Mouse (Mus musculus) neural tube, embryonic 12.5 days (tissue): Measurements from ENCODE around the gene Ctnnbl1. TPM values are rescaled to one million over a fixed set of nuclear protein-coding genes. Genes with fewer than 3 reads are reported as not detected.

Source experiments
- ATAC-seq: fragments of 200-750 bp; cut with Nextera tagmentation; 2 replicates; pipeline ENCODE4 v1.8.0; 2017; ENCODE audit warnings: low read depth, mild to moderate bottlenecking, moderate TSS enrichment, moderate library complexity; ENCODE audit not compliant: low FRiP score
- H3K27ac ChIP-seq: fragments of 300-500 bp; sonication (generic); 2 replicates; pipeline ENCODE4 v1.5.1; 2016
- H3K27me3 ChIP-seq: fragments of 300-500 bp; sonication (generic); replicated peaks from 2 replicates; pipeline ENCODE4 v1.6.1; 2016; ENCODE audit warnings: mild to moderate bottlenecking
- H3K36me3 ChIP-seq: fragments of 300-500 bp; sonication (generic); 2 replicates; pipeline ENCODE4 v1.6.1; 2016; ENCODE audit warnings: mild to moderate bottlenecking
- H3K4me1 ChIP-seq: fragments of 300-500 bp; sonication (generic); 2 replicates; pipeline ENCODE4 v1.6.1; 2016
- H3K4me2 ChIP-seq: fragments of 300-500 bp; sonication (generic); replicated peaks from 2 replicates; pipeline ENCODE4 v1.6.1; 2016; ENCODE audit warnings: mild to moderate bottlenecking
- H3K4me3 ChIP-seq: fragments of 300-500 bp; sonication (generic); 2 replicates; pipeline ENCODE4 v1.5.1; 2016
- H3K9ac ChIP-seq: fragments of 300-500 bp; sonication (generic); 2 replicates; pipeline ENCODE4 v1.6.1; 2016; ENCODE audit warnings: mild to moderate bottlenecking
- H3K9me3 ChIP-seq: fragments of 300-500 bp; sonication (generic); 2 replicates; pipeline ENCODE4 v1.6.1; 2016; ENCODE audit warnings: mild to moderate bottlenecking
- WGBS: fragments of 180-500 bp; shearing (Covaris S2); methylation state at CpG from one replicate; pipeline ENCODE4 v1.1.7; 2016; 5-methylcytosine and 5-hydroxymethylcytosine counted together
- polyA plus RNA-seq: library from polyadenylated mRNA; unstranded; fragments of >200 nt; fragmentation: Nextera tagmentation; extraction: Ambion mirVana; gene quantifications from 2 replicates; pipeline ENCODE4 v1.2.1, GENCODE M21; 2016

The Ctnnbl1 gene
- polyA plus RNA-seq, 1 experiment from 2014 or later: 80.2 TPM

DNA sequence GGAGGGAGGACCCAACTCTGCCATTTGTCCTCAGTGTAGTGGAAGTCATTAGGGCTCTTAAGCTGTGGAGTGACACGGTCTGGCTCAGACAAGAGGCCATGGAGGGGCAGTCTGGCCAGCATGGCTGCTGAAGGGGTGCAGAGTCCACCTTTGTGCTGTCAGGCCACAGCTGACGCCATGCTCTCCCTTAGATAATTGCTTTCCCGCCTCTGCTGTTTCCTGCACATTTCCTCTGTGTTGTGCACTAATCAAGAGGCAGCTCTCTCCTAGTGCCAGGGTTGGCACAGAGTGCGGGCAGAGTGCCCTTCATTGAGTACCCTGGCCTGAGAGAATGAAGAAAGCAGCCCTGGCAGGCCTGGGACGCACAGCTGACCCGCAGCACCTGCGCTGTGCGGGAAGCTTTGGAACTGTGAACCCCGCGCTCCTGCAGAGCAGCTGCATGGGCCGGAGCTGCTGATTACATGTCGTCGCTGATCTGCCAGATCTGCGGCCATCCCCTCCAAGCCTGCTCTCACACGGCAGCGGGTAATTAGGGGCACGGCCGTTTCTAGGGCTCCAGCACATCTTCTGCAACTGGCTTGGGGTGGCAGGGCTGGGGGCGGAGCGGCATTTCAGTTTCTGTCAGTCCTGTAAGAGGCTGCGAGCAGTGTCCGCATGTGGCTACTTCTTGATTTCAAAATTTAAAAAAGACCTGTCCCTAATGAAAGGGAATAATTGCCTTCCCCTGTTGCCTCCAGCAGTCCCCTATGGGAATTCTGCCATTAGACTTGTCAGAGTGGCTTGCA is 14.6 kb downstream of the Ctnnbl1 start:
- H3K4me3 ChIP-seq: no peak overlapping the region
- no peaks in the 10 kb centered on the region for H3K9me3 ChIP-seq
- peak overlapping the region; percentile 2 for H3K4me2 ChIP-seq
- no peaks in the 10 kb centered on the region for H3K27me3 ChIP-seq
- H3K9ac ChIP-seq: 0 out of 2 replicates have a peak overlapping the region, but pooled peaks have one; percentile 1
- peak; percentile 56; the same call in 1 of the 2 replicates for ATAC-seq
- peak overlapping the region; percentile 57; the same call in 1 of the 2 replicates for H3K27ac ChIP-seq
- H3K4me1 ChIP-seq: peaks cover 29% of the 10 kb centered on the region
- 52% methylated on average over 22 of the region's 22 CpGs for WGBS
- no peaks in the 10 kb centered on the region for H3K36me3 ChIP-seq

DNA sequence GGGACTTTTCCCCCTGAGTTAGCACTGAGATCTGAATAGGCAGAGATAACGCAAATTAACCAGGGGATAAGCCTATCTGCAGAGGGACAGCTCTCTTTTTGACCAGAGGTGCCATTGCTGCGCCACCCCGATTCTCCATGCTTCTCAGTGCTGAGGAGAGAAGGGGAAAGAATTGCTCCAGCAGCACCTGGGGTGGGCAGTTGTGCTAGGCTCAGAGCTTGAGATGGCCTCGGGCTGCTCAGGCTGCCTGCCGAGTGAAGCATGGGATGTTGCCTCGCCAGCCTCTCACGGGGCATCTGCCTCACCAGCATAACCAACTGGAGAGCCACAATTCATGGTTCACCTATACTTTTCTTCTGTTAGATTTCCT is 15.2 kb downstream of the Ctnnbl1 start:
- H3K27ac ChIP-seq: peak overlapping the region; percentile 57; the same call in 1 of the 2 replicates
- no peaks in the 10 kb centered on the region for H3K9me3 ChIP-seq
- H3K9ac ChIP-seq: no peak overlapping the region
- H3K4me1 ChIP-seq: peaks cover 31% of the 10 kb centered on the region
- H3K4me3 ChIP-seq: no peak overlapping the region
- ATAC-seq: no peak
- no peaks in the 10 kb centered on the region for H3K27me3 ChIP-seq
- peak overlapping the region; percentile 2; the same call in 1 of the 2 replicates for H3K4me2 ChIP-seq
- 67% methylated on average over 7 of the region's 7 CpGs for WGBS
- no peaks in the 10 kb centered on the region for H3K36me3 ChIP-seq

DNA sequence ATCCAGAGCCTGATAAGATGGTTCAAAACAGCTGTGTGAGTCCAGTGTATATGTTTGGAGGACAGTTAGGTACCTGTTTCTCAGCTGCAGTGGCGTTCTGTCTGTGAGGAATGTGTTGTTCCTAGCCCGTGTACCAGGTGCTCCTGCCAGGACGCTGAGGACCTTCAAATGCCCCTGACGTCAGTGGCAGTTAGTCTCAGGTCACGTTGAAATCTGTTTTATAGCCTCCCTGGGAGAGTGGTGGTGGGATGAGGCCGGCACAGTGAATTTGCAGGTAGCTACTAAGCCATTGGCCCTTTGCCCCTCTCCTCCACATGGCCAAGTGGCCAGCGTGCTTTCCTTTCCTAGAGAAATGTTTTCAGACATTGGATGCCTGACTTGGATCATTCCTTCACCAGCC is 18.6 kb downstream of the Ctnnbl1 start:
- H3K27me3 ChIP-seq: no peaks in the 10 kb centered on the region
- no peaks in the 10 kb centered on the region for H3K36me3 ChIP-seq
- 79% methylated on average over 7 of the region's 7 CpGs for WGBS
- no peak overlapping the region for H3K9ac ChIP-seq
- no peak overlapping the region for H3K4me3 ChIP-seq
- no peaks in the 10 kb centered on the region for H3K9me3 ChIP-seq
- ATAC-seq: no peak
- no peak overlapping the region for H3K27ac ChIP-seq
- no peak overlapping the region for H3K4me2 ChIP-seq
- H3K4me1 ChIP-seq: peaks cover 26% of the 10 kb centered on the region

DNA sequence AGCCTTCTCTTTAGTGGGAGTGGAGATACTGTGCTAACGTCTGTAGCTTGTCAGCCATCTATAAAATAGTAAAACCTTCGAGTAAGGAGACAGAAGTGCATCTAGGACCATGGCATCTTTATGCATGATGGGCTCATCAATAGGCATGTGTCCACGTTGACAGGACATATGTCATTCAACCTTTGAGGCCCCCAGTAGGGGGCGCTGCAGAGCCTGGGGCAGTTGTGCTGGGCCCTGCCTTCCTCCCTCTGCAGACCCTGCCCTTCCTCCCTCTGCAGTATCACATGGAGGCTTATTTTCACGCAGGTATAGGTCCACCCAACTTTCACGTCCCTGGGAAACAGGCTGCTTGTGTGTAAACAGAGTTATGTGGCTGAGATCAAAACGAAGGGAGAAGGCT is 19.0 kb downstream of the Ctnnbl1 start:
- Histone ChIP-seq H3K27me3 (no peaks in the 10 kb centered on the region), H3K4me2 (no peak overlapping the region), H3K4me1 (peaks cover 22% of the 10 kb centered on the region), H3K36me3 (no peaks in the 10 kb centered on the region), H3K9ac (no peak overlapping the region), H3K9me3 (no peaks in the 10 kb centered on the region), H3K4me3 (no peak overlapping the region), H3K27ac (no peak overlapping the region)
- ATAC-seq: no peak
- WGBS: 84% methylated on average over 7 of the region's 7 CpGs

DNA sequence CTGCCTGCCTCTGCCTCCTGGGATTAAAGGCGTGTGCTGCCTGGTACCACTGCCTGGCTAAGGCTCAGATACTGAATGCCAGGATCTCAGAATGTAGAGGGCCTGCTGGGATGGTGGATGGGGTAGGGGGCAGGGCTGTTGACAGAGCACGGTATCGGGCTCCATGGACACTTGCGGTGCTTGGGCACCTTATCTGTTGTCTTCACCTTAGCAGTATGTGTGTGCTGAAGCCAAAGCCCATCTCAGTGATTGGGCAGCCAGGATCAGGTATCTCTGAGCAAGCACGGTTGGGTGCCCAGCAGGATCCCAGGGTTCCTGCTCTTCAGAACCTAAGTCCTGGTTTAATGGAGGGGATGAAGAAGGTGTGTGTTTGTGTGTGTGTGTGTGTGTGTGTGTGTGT is 21.2 kb downstream of the Ctnnbl1 start:
- Histone ChIP-seq H3K4me2 (no peak overlapping the region), H3K4me3 (no peak overlapping the region), H3K4me1 (peaks cover 7% of the 10 kb centered on the region), H3K27ac (no peak overlapping the region), H3K9me3 (no peaks in the 10 kb centered on the region), H3K9ac (no peak overlapping the region), H3K27me3 (no peaks in the 10 kb centered on the region), H3K36me3 (no peaks in the 10 kb centered on the region)
- ATAC-seq: no peak
- 94% methylated on average over 5 of the region's 5 CpGs for WGBS

DNA sequence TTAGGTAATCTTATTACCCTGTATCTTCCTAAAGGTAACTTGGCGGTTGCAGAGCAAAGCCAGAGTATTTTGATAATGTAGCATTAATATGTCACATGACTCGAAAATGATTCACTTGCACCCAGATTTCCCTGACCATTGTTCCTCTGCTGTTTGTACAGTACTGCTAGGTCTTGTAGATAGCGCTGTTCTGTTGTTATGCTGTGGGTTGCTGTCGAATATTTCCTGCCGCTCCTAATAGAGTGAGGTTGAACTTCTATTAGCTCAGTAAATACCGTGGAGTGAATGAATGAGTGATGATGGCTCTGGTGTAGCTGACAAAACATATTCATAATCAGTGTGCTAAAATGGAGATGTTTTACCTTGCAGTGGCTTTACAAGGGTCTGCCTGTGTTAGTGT is 22.5 kb downstream of the Ctnnbl1 start:
- Histone ChIP-seq H3K4me1 (peaks cover 7% of the 10 kb centered on the region), H3K9me3 (no peaks in the 10 kb centered on the region), H3K27ac (no peak overlapping the region), H3K36me3 (no peaks in the 10 kb centered on the region), H3K9ac (no peak overlapping the region), H3K4me2 (no peak overlapping the region), H3K27me3 (no peaks in the 10 kb centered on the region), H3K4me3 (no peak overlapping the region)
- ATAC-seq: no peak
- WGBS: 91% methylated on average over 6 of the region's 6 CpGs

DNA sequence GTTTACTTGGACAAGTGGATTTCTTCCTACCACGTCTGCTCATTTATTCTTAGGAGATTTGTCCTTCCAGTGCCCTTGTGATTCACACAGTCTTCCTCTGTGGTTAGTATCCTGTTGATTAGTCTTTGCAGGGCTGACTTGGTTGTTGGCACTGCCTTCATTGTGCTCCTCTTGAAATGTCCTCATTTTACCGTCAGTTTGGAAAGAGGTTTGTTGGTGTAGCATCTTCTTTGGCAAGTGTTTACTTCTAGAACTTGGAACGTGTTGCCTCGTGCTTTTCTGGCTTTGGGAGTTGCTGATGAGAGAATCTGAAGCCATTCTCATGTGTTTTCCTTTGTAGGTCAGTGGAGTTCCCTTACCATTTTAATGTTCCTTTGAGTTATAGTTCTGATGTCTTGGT is 25.7 kb downstream of the Ctnnbl1 start:
- no peak overlapping the region for H3K4me2 ChIP-seq
- no peak overlapping the region for H3K9ac ChIP-seq
- H3K27ac ChIP-seq: no peak overlapping the region
- no peaks in the 10 kb centered on the region for H3K27me3 ChIP-seq
- H3K4me3 ChIP-seq: no peak overlapping the region
- peaks cover under 1% of the 10 kb centered on the region; the same call in 1 of the 2 replicates for H3K4me1 ChIP-seq
- no peaks in the 10 kb centered on the region for H3K36me3 ChIP-seq
- 91% methylated on average over 4 of the region's 4 CpGs for WGBS
- no peak for ATAC-seq
- no peaks in the 10 kb centered on the region for H3K9me3 ChIP-seq

DNA sequence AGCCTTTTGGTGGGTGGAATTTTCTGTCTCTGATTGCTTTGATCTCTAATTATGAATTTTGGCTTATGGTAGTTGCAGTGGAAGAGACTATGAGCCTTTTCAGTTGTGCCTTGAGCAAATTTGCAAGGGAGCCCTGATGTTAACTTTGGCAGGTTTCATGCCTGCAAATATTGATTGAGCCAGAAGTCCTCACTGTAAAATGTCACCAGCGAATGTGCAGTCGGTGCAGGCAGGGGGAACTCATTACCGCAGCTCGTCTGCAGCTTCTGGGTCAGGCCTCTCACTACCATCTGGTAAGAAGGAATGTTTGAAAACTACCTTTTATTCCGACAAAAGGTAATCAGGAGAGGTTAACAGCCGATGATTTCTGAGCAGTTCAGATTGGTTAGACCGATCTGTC is 29.4 kb downstream of the Ctnnbl1 start:
- WGBS: 88% methylated on average over 7 of the region's 7 CpGs
- Histone ChIP-seq H3K36me3 (no peaks in the 10 kb centered on the region), H3K9me3 (no peaks in the 10 kb centered on the region), H3K4me1 (peaks cover 15% of the 10 kb centered on the region), H3K9ac (no peak overlapping the region), H3K27me3 (no peaks in the 10 kb centered on the region), H3K4me2 (no peak overlapping the region), H3K4me3 (no peak overlapping the region), H3K27ac (no peak overlapping the region)
- no peak for ATAC-seq

DNA sequence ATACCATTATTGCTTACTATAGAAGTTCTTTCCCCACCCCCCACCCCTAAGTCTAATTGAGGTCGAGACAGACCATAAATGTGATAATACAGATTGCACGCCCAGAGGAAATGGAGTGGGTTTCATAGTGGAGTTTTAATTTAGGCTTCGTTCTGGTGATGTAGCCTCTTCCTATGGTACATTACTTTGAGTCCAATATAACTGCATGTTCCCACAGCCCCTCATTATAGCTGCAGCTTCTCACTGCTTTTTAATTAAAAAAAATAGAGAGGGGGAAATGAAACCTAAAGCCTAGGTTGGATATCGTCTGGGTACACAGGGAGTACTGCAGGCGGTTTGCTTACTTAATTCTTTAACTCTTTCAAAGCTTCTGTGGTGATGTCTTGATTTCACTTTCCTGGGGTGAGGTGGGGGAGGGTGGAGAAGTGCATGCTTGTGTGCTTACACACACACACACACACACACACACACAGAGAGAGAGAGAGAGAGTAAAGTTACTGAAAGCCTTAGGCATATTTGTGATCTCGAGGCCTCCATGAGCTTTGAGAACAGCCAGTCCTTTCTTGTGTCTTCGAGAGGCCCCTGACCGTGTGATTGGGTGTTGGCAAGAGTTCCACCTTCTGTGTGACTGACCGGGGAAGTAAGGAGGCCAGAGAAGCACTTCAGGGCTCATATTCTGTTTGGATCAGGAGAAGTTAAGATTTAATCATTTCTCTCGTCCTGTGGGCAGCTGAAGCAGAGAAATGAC is 31.7 kb downstream of the Ctnnbl1 start:
- ATAC-seq: no peak
- no peaks in the 10 kb centered on the region for H3K27me3 ChIP-seq
- H3K9me3 ChIP-seq: no peaks in the 10 kb centered on the region
- H3K4me3 ChIP-seq: no peak overlapping the region
- H3K27ac ChIP-seq: no peak overlapping the region
- peaks cover 15% of the 10 kb centered on the region for H3K4me1 ChIP-seq
- 55% methylated on average over 10 of the region's 10 CpGs for WGBS
- H3K9ac ChIP-seq: no peak overlapping the region
- H3K4me2 ChIP-seq: no peak overlapping the region
- H3K36me3 ChIP-seq: no peaks in the 10 kb centered on the region

DNA sequence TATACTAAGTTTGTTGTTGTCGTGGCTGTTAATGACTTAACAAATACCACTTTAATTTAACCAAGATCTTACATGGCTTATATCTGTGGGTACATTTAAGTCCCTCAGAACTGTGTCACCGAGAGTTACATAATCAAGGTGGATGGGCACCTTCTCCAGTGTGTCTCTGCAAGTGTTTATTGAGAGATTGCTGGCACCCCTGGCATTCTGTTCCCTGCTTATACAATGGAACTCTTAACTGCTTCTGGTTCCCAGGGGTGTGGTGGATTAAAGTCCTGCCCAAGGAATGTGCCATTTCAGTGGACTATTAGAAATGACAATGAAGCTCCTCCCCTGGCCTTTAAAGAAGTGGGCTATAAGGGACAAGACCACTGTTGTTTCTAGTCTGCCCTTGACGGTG is 33.6 kb downstream of the Ctnnbl1 start:
- 64% methylated on average over 3 of the region's 3 CpGs for WGBS
- H3K27me3 ChIP-seq: no peaks in the 10 kb centered on the region
- no peaks in the 10 kb centered on the region for H3K9me3 ChIP-seq
- H3K27ac ChIP-seq: no peak overlapping the region
- no peak overlapping the region for H3K4me2 ChIP-seq
- H3K4me3 ChIP-seq: no peak overlapping the region
- H3K9ac ChIP-seq: no peak overlapping the region
- peaks cover 15% of the 10 kb centered on the region for H3K4me1 ChIP-seq
- H3K36me3 ChIP-seq: peaks cover 13% of the 10 kb centered on the region; the same call in 1 of the 2 replicates
- ATAC-seq: no peak

DNA sequence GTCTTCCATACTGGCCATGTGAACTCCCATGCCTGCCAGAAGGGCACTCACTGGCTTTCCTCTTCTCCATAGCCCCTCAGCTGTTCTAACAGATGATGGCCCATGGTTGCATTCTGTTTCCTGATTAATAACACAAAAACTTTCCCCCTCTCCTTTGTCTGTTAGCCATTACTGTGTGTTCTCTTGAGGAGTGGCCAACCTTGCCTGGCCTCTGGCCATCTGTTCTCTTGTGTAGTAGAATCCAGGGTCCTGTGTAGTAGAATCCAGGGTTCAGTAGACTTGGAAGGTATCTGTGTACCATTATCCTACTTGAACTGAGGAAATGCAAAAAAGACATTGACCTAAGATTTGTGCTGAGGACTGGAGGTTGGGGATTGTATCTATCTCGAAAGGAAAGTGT is 36.5 kb downstream of the Ctnnbl1 start:
- Histone ChIP-seq H3K27ac (no peak overlapping the region), H3K4me2 (no peak overlapping the region), H3K9ac (no peak overlapping the region), H3K9me3 (no peaks in the 10 kb centered on the region), H3K36me3 (peaks cover 24% of the 10 kb centered on the region; the same call in 1 of the 2 replicates), H3K4me1 (peaks cover 10% of the 10 kb centered on the region), H3K4me3 (no peak overlapping the region), H3K27me3 (no peaks in the 10 kb centered on the region)
- no peak for ATAC-seq
- WGBS: 97% methylated on average over 1 of the region's 1 CpGs

DNA sequence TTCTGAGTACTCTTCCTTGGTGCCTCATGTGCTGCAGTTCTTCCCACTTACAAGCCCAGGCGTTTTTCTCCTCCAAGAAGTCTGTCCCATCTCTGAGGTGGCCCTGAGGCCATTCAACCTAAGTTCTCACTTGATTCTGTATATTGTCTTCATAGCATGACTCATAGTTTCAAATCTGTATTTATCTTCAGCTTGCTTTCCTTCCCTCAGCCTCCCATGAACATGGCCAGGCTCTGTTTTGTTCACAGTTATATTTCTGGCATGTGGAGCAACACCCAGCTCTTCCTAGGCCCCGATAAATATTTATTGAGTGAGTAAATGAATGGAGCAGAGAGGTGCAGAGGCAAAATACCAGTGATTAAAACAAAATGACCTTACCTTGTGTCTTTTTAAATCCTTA is 38.8 kb downstream of the Ctnnbl1 start:
- Histone ChIP-seq H3K27ac (no peak overlapping the region), H3K4me2 (no peak overlapping the region), H3K4me3 (no peak overlapping the region), H3K9ac (no peak overlapping the region), H3K4me1 (no peaks in the 10 kb centered on the region), H3K36me3 (peaks cover 28% of the 10 kb centered on the region; the same call in 1 of the 2 replicates), H3K9me3 (no peaks in the 10 kb centered on the region), H3K27me3 (no peaks in the 10 kb centered on the region)
- no peak for ATAC-seq
- WGBS: 90% methylated on average over 2 of the region's 2 CpGs
